Mouse (Mus musculus): ENCODE measurements around the gene Mcm5. TPM values are rescaled to one million over a fixed set of nuclear protein-coding genes. Genes with fewer than 3 reads are reported as not detected.

The Mcm5 gene
- total RNA-seq, 4 experiments from 2014 or later, result 0.58 to 1.0 (median 0.86) TPM

DNA sequence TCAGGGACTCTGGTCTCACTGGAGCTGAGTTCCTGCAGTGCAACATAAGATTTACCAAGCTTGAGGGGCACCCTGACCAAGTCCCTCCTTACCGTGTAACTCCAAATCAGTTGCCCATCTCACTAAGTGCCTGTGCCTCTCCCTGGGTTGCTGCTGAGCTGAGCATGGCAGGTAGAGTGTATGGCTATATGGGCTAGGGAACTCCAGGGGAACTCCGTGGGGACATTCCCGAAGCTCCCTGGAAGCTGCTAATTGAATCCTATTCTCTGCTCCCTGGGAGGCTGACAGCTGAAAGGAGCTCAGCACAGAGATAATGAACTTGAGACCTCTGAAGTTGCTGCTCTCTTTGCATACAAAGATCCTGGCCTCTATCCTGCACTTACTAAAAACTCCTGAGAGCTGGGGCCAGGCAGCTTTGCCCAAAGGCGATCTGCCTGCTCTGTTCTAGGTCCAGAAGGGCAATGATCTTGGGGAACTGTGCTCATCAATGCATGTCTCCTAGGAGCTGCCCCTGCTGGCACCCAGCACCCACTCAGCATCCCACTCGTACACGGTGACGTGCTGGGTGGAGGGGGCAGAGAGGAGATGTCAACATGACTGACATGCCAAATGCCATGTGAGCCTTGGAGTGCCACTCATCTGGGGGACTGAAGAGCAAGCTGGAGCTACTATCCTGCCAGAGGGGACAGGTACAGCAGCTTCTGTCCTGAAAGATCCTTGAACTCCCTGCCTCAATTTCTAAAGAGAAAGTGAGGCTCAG is 48.3 kb downstream of the Mcm5 start:
- DNase-seq (ENCODE audit: low spot score in 2 of 2), result no peak

DNA sequence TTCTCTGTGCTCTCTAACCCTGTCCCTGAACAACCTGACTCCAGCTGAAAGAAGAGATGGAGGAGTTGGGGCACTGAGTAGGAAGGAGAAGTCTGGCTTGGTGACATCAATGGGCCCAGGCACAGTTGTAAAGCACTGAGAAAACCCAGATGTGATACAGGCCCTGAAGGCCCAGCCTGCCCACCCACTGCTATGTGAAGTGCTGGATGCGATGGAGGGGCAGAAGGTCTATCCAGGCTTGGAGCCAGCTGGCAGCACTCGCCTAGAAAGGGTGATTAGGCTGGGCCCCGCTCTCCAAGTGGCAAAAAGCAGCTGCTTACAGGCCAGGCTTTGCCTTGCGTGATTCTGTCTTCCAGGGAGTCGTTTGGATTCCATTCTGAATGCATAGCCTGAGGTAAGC is 60.0 kb downstream of the Mcm5 start:
- no peak for DNase-seq (ENCODE audit: low spot score in 2 of 2)

DNA sequence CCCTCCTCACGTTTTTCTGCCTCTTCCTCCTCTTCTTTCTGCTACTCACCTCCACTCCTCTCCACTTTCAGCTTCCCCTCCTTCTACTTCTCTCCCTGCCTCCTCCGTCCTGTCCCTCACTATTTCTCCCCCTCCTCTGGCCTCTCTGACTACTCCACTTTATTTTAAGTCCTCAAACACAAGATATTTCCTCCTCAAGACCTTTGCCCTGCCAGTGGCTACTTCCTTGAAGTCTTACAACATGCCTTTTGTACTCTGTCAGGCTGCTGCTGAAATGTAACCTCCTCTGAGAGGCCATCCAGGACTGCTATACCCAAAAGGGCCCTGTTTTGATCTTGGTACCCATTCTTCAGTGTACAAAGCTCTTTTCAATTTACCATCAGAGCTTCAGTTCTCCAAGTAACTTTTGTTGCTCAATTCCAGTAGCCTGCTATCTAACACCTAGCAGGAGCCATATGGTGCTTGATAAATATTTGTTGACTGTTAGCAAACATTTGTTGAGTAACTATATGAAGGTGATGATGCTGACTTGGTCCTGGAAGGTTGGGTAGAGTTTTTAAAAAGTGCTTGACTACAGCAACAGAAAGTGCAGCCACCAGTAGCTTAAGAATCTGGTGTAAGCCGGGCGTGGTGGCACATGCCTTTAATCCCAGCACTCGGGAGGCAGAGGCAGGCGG is 62.8 kb downstream of the Mcm5 start:
- DNase-seq (ENCODE audit: low spot score in 2 of 2), result no peak

Other genes starting within 250 kb of the Mcm5 start
- gene Isx, start 236.4 kb upstream of the Mcm5 start, total RNA-seq (2022), result not detected
- gene Hmgxb4, start 116.2 kb upstream of the Mcm5 start, total RNA-seq (2022), result 10 to 100 TPM in 1 of 4 experiments, 1 to 10 TPM in 3; 6.5 to 12.7 (median 8.3) TPM
- 10 to 100 TPM; 49.3 to 54.6 (median 50.3) TPM for gene Tom1, start 75.9 kb upstream of the Mcm5 start, total RNA-seq (2022)
- 1 to 10 TPM; 3.3 to 9.5 (median 4.2) TPM for gene Hmox1, start 15.9 kb upstream of the Mcm5 start, total RNA-seq (2022)
- gene Rasd2, start 104.4 kb downstream of the Mcm5 start, total RNA-seq (2022), result 100 to 1,000 TPM; 109 to 132 (median 120) TPM

All from gastrocnemius, adult 8-10 months (tissue).